ENCODE assay signal across 10 mouse cellular contexts in genomic region chr5:150457165-150457903, GRCm38 (mm10).
A peak's percentile ranks its signal among the peaks of the same experiment; 100 is the strongest.
DNase-seq lines count a peak whose midpoint lies in the region; ATAC-seq and TF ChIP-seq lines count a peak whose summit lies in the region.
"Had no signal": no experiment of that assay in that cellular context is flagged by ENCODE, and none has a peak within 500 bp of the region (broad histone marks: within the 10 kb centered on the region; RNA-seq: fewer than 3 reads in every experiment).

No protein-coding gene starts in this region.

- H3K4me3 ChIP-seq in kidney, embryonic 14.5 days (ENCODE audit: low read length) = no peak overlapping the region
- H3K4me3 ChIP-seq in heart, embryonic 14.5 days (ENCODE audit: control insufficient read depth in 1 of 2, insufficient read depth in 1 of 2, low read depth in 1 of 2, low read length in 2 of 2) = no peak overlapping the region
- H3K4me3 ChIP-seq in myocyte = no peak overlapping the region
- H3K4me3 ChIP-seq in forebrain, embryonic 14.5 days (ENCODE audit: low read depth, low read length) = no peak overlapping the region
- no peak overlapping the region for H3K4me3 ChIP-seq in midbrain, postnatal 0 days (ENCODE audit: low read depth, low read length)
- no peak overlapping the region for H3K4me3 ChIP-seq in forebrain, embryonic 10.5 days
- H3K4me3 ChIP-seq: forebrain, embryonic 12.5 days; megakaryocyte, embryonic 14.5 days had no signal

- no peak overlapping the region for H3K4me2 ChIP-seq in kidney, embryonic 14.5 days (replicated peaks; ENCODE audit: low read depth, low read length)
- H3K4me2 ChIP-seq in heart, embryonic 14.5 days (ENCODE audit: low read length) = no peak overlapping the region
- H3K4me2 ChIP-seq in myocyte (ENCODE audit: low read depth) = peak overlapping the region; percentile 74
- H3K4me2 ChIP-seq in forebrain, embryonic 14.5 days (ENCODE audit: low read length) = no peak overlapping the region
- H3K4me2 ChIP-seq in midbrain, postnatal 0 days (ENCODE audit: low read depth, low read length, poor library complexity, severe bottlenecking) = no peak overlapping the region
- H3K4me2 ChIP-seq: forebrain, embryonic 12.5 days had no signal

- peaks cover 6% of the 10 kb centered on the region; the same call in 1 of the 2 replicates for H3K9me3 ChIP-seq in kidney, embryonic 14.5 days (ENCODE audit: control insufficient read depth, low read length)
- peaks cover 1% of the 10 kb centered on the region; the same call in 1 of the 2 replicates for H3K9me3 ChIP-seq in heart, embryonic 14.5 days (ENCODE audit: control insufficient read depth, low read length)
- peaks cover 3% of the 10 kb centered on the region; the same call in 1 of the 2 replicates for H3K9me3 ChIP-seq in forebrain, embryonic 14.5 days (replicated peaks; ENCODE audit: control insufficient read depth, low read length)
- no peaks in the 10 kb centered on the region for H3K9me3 ChIP-seq in midbrain, postnatal 0 days (ENCODE audit: low read length)
- peaks cover 28% of the 10 kb centered on the region for H3K9me3 ChIP-seq in forebrain, embryonic 10.5 days

- no peak overlapping the region for H3K27ac ChIP-seq in kidney, embryonic 14.5 days (ENCODE audit: low read depth, low read length)
- H3K27ac ChIP-seq in heart, embryonic 14.5 days (replicated peaks in 1 of 2; ENCODE audit: control insufficient read depth in 1 of 2, insufficient read depth in 1 of 2, low read depth in 2 of 2, low read length in 2 of 2) = peak overlapping the region; percentile 20 to 25; a peak in 3 of 4 replicates
- H3K27ac ChIP-seq in forebrain, embryonic 14.5 days (ENCODE audit: low read depth, low read length) = no peak overlapping the region
- H3K27ac ChIP-seq in midbrain, postnatal 0 days (ENCODE audit: low read depth, low read length) = no peak overlapping the region
- no peak overlapping the region for H3K27ac ChIP-seq in forebrain, embryonic 10.5 days
- H3K27ac ChIP-seq: forebrain, embryonic 12.5 days had no signal

- no peak overlapping the region for H3ac ChIP-seq in myocyte (ENCODE audit: control insufficient read depth, insufficient read length)

- 0 out of 2 replicates have a peak, but pooled peaks cover 10% of the 10 kb centered on the region for H3K4me1 ChIP-seq in kidney, embryonic 14.5 days (ENCODE audit: control insufficient read depth, insufficient read depth, low read length)
- peaks cover 0 to 3% of the 10 kb centered on the region in 2 experiments; a peak in 1 of 4 replicates for H3K4me1 ChIP-seq in heart, embryonic 14.5 days (ENCODE audit: control insufficient read depth in 2 of 2, insufficient read depth in 2 of 2, low read length in 2 of 2)
- no peaks in the 10 kb centered on the region for H3K4me1 ChIP-seq in forebrain, embryonic 14.5 days (ENCODE audit: control insufficient read depth, insufficient read depth, low read length)
- no peaks in the 10 kb centered on the region for H3K4me1 ChIP-seq in midbrain, postnatal 0 days (ENCODE audit: insufficient read depth, low read length)
- H3K4me1 ChIP-seq in forebrain, embryonic 10.5 days = peaks cover 12% of the 10 kb centered on the region; the same call in 1 of the 2 replicates
- H3K4me1 ChIP-seq: forebrain, embryonic 12.5 days; megakaryocyte, embryonic 14.5 days had no signal

- H3K79me2 ChIP-seq in myocyte (ENCODE audit: control insufficient read depth, insufficient read depth) = no peaks in the 10 kb centered on the region

- H3K27me3 ChIP-seq in kidney, embryonic 14.5 days (ENCODE audit: control insufficient read depth, insufficient read depth, low read length) = no peaks in the 10 kb centered on the region
- H3K27me3 ChIP-seq in heart, embryonic 14.5 days (ENCODE audit: control insufficient read depth, insufficient read depth, low read length) = no peaks in the 10 kb centered on the region
- H3K27me3 ChIP-seq in myocyte (ENCODE audit: control insufficient read depth, insufficient read depth, insufficient read length) = no peaks in the 10 kb centered on the region
- no peaks in the 10 kb centered on the region for H3K27me3 ChIP-seq in forebrain, embryonic 14.5 days (replicated peaks; ENCODE audit: control insufficient read depth, insufficient read depth, low read length)
- H3K27me3 ChIP-seq in midbrain, postnatal 0 days (ENCODE audit: insufficient read depth, low read length) = no peaks in the 10 kb centered on the region
- no peaks in the 10 kb centered on the region for H3K27me3 ChIP-seq in forebrain, embryonic 10.5 days (ENCODE audit: poor library complexity, severe bottlenecking)
- H3K27me3 ChIP-seq: forebrain, embryonic 12.5 days; megakaryocyte, embryonic 14.5 days had no signal

- no peak for ATAC-seq in kidney, embryonic 14.5 days (ENCODE audit: low FRiP score, low TSS enrichment)
- ATAC-seq in heart, embryonic 14.5 days (ENCODE audit: insufficient number of reproducible peaks, insufficient read depth, low FRiP score, low read depth) = no peak
- ATAC-seq in forebrain, embryonic 14.5 days = no peak
- ATAC-seq in midbrain, postnatal 0 days (ENCODE audit: low FRiP score) = no peak

- no peak for TF ChIP-seq POLR2A in myocyte (IDR thresholded peaks at IDR 0.05; ENCODE audit: insufficient read length, low read depth)

- no peak overlapping the region for H3K9ac ChIP-seq in kidney, embryonic 14.5 days (ENCODE audit: low read depth, low read length)
- H3K9ac ChIP-seq in heart, embryonic 14.5 days (ENCODE audit: low read length) = no peak overlapping the region
- no peak overlapping the region for H3K9ac ChIP-seq in forebrain, embryonic 14.5 days (ENCODE audit: low read length)
- no peak overlapping the region for H3K9ac ChIP-seq in midbrain, postnatal 0 days (replicated peaks; ENCODE audit: low read length, poor library complexity, severe bottlenecking)
- H3K9ac ChIP-seq: forebrain, embryonic 12.5 days had no signal

- peak; percentile 31 for DNase-seq in kidney, adult 11 months
- peak; percentile 51 for DNase-seq in kidney, postnatal 14 days
- no peak for DNase-seq in forebrain, embryonic 14.5 days (ENCODE audit: low spot score)
- no peak for DNase-seq in midbrain, postnatal 0 days (ENCODE audit: low spot score)
- no peak for DNase-seq in forebrain, embryonic 10.5 days (ENCODE audit: extremely low spot score, low spot score)

- TF ChIP-seq CTCF in midbrain, postnatal 0 days (IDR thresholded peaks at IDR 0.05) = no peak

- 82% methylated on average over 17 of the region's 17 CpGs for WGBS in kidney, embryonic 14.5 days
- WGBS in heart, embryonic 14.5 days = 79% methylated on average over 17 of the region's 17 CpGs
- whole genome bisulfite sequencing in forebrain, embryonic 14.5 days = 91% methylated on average over 17 of the region's 17 CpGs
- 87% methylated on average over 17 of the region's 17 CpGs for WGBS in midbrain, postnatal 0 days
- WGBS in forebrain, embryonic 10.5 days = 91% methylated on average over 17 of the region's 17 CpGs

- H3K36me3 ChIP-seq in kidney, embryonic 14.5 days (ENCODE audit: control insufficient read depth, insufficient read depth, low read length) = no peaks in the 10 kb centered on the region
- peaks cover 88% of the 10 kb centered on the region for H3K36me3 ChIP-seq in heart, embryonic 14.5 days (ENCODE audit: control insufficient read depth, insufficient read depth, low read length)
- no peaks in the 10 kb centered on the region for H3K36me3 ChIP-seq in myocyte (ENCODE audit: control insufficient read depth, insufficient read depth)
- peaks cover 55% of the 10 kb centered on the region for H3K36me3 ChIP-seq in forebrain, embryonic 14.5 days (ENCODE audit: control insufficient read depth, insufficient read depth, low read length)
- H3K36me3 ChIP-seq in midbrain, postnatal 0 days (ENCODE audit: insufficient read depth, low read length) = peaks cover 72% of the 10 kb centered on the region
- no peaks in the 10 kb centered on the region; the same call in 1 of the 2 replicates for H3K36me3 ChIP-seq in forebrain, embryonic 10.5 days (replicated peaks)

TF ChIP-seq in myocyte, 11 proteins besides CTCF, POLR2A, EP300 and RAD21:
- TF ChIP-seq POLR2AphosphoS2 (IDR thresholded peaks at IDR 0.05; ENCODE audit: insufficient read length, low read depth) (no peak), E2F4 (IDR thresholded peaks at IDR 0.05; ENCODE audit: insufficient read depth) (no peak), MAX (IDR thresholded peaks at IDR 0.05; ENCODE audit: low read depth) (no peak), TCF3 (IDR thresholded peaks at IDR 0.05; ENCODE audit: insufficient read length, low read depth) (no peak), MYOD1 (IDR thresholded peaks at IDR 0.05; ENCODE audit: control insufficient read depth in 1 of 3, insufficient read length in 2 of 3, low read depth in 2 of 3) (no peak), CEBPB (IDR thresholded peaks at IDR 0.05; ENCODE audit: insufficient read depth, poor library complexity, severe bottlenecking) (no peak), USF1 (IDR thresholded peaks at IDR 0.05; ENCODE audit: low read depth) (no peak), REST (IDR thresholded peaks at IDR 0.05; ENCODE audit: insufficient read depth, insufficient read length) (no peak), MYOG (IDR thresholded peaks at IDR 0.05; ENCODE audit: control insufficient read depth in 1 of 3, insufficient read depth in 1 of 3, insufficient read length in 2 of 3, low read depth in 2 of 3) (no peak), TCF12 (IDR thresholded peaks at IDR 0.05; ENCODE audit: insufficient read depth, poor library complexity, severe bottlenecking) (no peak), SRF (IDR thresholded peaks at IDR 0.05; ENCODE audit: control insufficient read depth, insufficient read length, low read depth) (no peak)

Comparison
In these comparisons a context has a peak if more than half of its experiments do, and no peak if none do; other contexts are left out.
1. DNase-seq: peak in kidney, adult 11 months (single experiment) and kidney, postnatal 14 days (single experiment); none in forebrain, embryonic 14.5 days (single experiment), midbrain, postnatal 0 days (single experiment) and forebrain, embryonic 10.5 days (single experiment).
2. H3K27ac ChIP-seq: peak in heart, embryonic 14.5 days (2 of 2); none in kidney, embryonic 14.5 days (single experiment), forebrain, embryonic 14.5 days (single experiment), midbrain, postnatal 0 days (single experiment) and forebrain, embryonic 10.5 days (single experiment).